Mouse (Mus musculus) kidney, adult 2 months (tissue): ENCODE results near the gene Gm20708. TPM values are rescaled to one million over a fixed set of nuclear protein-coding genes. Genes with fewer than 3 reads are reported as not detected.

Experiments
- DNase-seq: peaks from one replicate; pipeline ENCODE4 v3.0.0; 2021
- H3K27ac ChIP-seq: fragments of 200-500 bp; 2 replicates; pipeline ENCODE4 v1.5.1; 2012; ENCODE audit warnings: low read depth, low read length, control low read depth, inconsistent platforms; ENCODE audit not compliant: insufficient read depth
- H3K27me3 ChIP-seq: fragments of 200-500 bp; replicated peaks from 2 replicates; pipeline ENCODE4 v1.6.1; 2012; ENCODE audit warnings: mild to moderate bottlenecking, moderate library complexity, low read length, inconsistent platforms; ENCODE audit not compliant: control insufficient read depth, insufficient read depth
- H3K36me3 ChIP-seq: fragments of 200-500 bp; 2 replicates; pipeline ENCODE4 v1.6.1; 2012; ENCODE audit warnings: mild to moderate bottlenecking, moderate library complexity, low read length, inconsistent platforms; ENCODE audit not compliant: control insufficient read depth, insufficient read depth
- H3K4me1 ChIP-seq: fragments of 200-500 bp; 2 replicates; pipeline ENCODE4 v1.6.1; 2011; ENCODE audit warnings: low read length; ENCODE audit not compliant: control insufficient read depth, insufficient read depth
- H3K4me3 ChIP-seq: fragments of 200-500 bp; 2 replicates; pipeline ENCODE4 v1.5.1; 2011; ENCODE audit warnings: mild to moderate bottlenecking, low read depth, low read length, control low read depth; ENCODE audit not compliant: insufficient read depth
- CTCF ChIP-seq: fragments of 200-500 bp; conservative IDR thresholded peaks from 2 replicates; pipeline ENCODE4 v1.5.1; 2011; ENCODE audit warnings: low read depth, mild to moderate bottlenecking, control low read depth, low read length, moderate library complexity, mixed read lengths; ENCODE audit not compliant: insufficient read depth, insufficient read length
- POLR2A ChIP-seq: fragments of 200-500 bp; IDR thresholded peaks from one replicate; pipeline ENCODE4 v1.6.1; 2011; ENCODE audit warnings: low read depth, low read length, control low read depth
- WGBS: fragments of 180-500 bp; shearing (Covaris S2); methylation state at CpG from one replicate; pipeline ENCODE4 v1.1.7; 2018; 5-methylcytosine and 5-hydroxymethylcytosine counted together
- polyA plus RNA-seq: library from polyadenylated mRNA; depleted of rRNA; stranded (reverse); fragments of >200 nt; gene quantifications from 2 replicates; pipeline ENCODE4 v1.2.3, GENCODE M21; 2012

Gene Gm20708
- polyA plus RNA-seq, 1 experiment, result 0.22 TPM

- no peak overlapping the region for H3K4me3 ChIP-seq
- TF ChIP-seq POLR2A, result no peak
- no peak for TF ChIP-seq CTCF
- H3K4me1 ChIP-seq, result no peaks in the 10 kb centered on the region
- H3K36me3 ChIP-seq, result no peaks in the 10 kb centered on the region
- H3K27me3 ChIP-seq, result no peaks in the 10 kb centered on the region
- H3K27ac ChIP-seq, result no peak overlapping the region
- no peak for DNase-seq
- 58% methylated on average over 2 of the region's 2 CpGs for WGBS
Measured at GRCm38 (mm10) chr11:117798160-117798541, 11.3 kb upstream of the Gm20708 start.

GRCm38 (mm10) chr11:117799174-117799573 lies 10.3 kb upstream of the Gm20708 start:
- Histone ChIP-seq H3K4me3 (no peak overlapping the region), H3K27ac (no peak overlapping the region), H3K4me1 (no peaks in the 10 kb centered on the region), H3K36me3 (no peaks in the 10 kb centered on the region), H3K27me3 (no peaks in the 10 kb centered on the region)
- TF ChIP-seq POLR2A, result no peak
- no peak for TF ChIP-seq CTCF
- no peak for DNase-seq
- 75% methylated on average over 5 of the region's 5 CpGs for WGBS

GRCm38 (mm10) chr11:117800038-117800437 lies 9.4 kb upstream of the Gm20708 start:
- Histone ChIP-seq H3K4me3 (no peak overlapping the region), H3K4me1 (no peaks in the 10 kb centered on the region), H3K36me3 (no peaks in the 10 kb centered on the region), H3K27me3 (no peaks in the 10 kb centered on the region), H3K27ac (no peak overlapping the region)
- 86% methylated on average over 7 of the region's 7 CpGs for WGBS
- no peak for DNase-seq
- TF ChIP-seq POLR2A, result no peak
- TF ChIP-seq CTCF, result no peak

- TF ChIP-seq CTCF (no peak), POLR2A (no peak)
- H3K27me3 ChIP-seq, result no peaks in the 10 kb centered on the region
- no peaks in the 10 kb centered on the region for H3K36me3 ChIP-seq
- H3K4me1 ChIP-seq, result no peaks in the 10 kb centered on the region
- no peak overlapping the region for H3K4me3 ChIP-seq
- DNase-seq, result no peak
- WGBS, result 75% methylated on average over 7 of the region's 7 CpGs
- no peak overlapping the region for H3K27ac ChIP-seq
Measured at GRCm38 (mm10) chr11:117801650-117802049, 7.8 kb upstream of the Gm20708 start.

GRCm38 (mm10) chr11:117803166-117803688 lies 6.2 kb upstream of the Gm20708 start:
- DNase-seq, result no peak
- no peak overlapping the region for H3K27ac ChIP-seq
- no peaks in the 10 kb centered on the region for H3K36me3 ChIP-seq
- H3K4me1 ChIP-seq, result no peaks in the 10 kb centered on the region
- no peak overlapping the region for H3K4me3 ChIP-seq
- TF ChIP-seq POLR2A (no peak), CTCF (no peak)
- WGBS, result 74% methylated on average over 3 of the region's 3 CpGs
- no peaks in the 10 kb centered on the region for H3K27me3 ChIP-seq

- Histone ChIP-seq H3K27ac (no peak overlapping the region), H3K27me3 (no peaks in the 10 kb centered on the region), H3K4me1 (peaks cover 13% of the 10 kb centered on the region; the same call in 1 of the 2 replicates), H3K36me3 (no peaks in the 10 kb centered on the region), H3K4me3 (no peak overlapping the region)
- no peak for TF ChIP-seq POLR2A
- no peak for TF ChIP-seq CTCF
- no peak for DNase-seq
- 96% methylated on average over 6 of the region's 6 CpGs for WGBS
Measured at GRCm38 (mm10) chr11:117806781-117807180, 2.7 kb upstream of the Gm20708 start.

- no peak for TF ChIP-seq POLR2A
- TF ChIP-seq CTCF, result peak; percentile 60
- Histone ChIP-seq H3K27ac (peak overlapping the region; percentile 43), H3K4me3 (peak overlapping the region; percentile 68), H3K4me1 (peaks cover 13% of the 10 kb centered on the region; the same call in 1 of the 2 replicates), H3K27me3 (no peaks in the 10 kb centered on the region), H3K36me3 (no peaks in the 10 kb centered on the region)
- peak; percentile 96 for DNase-seq
- WGBS, result under 1% methylated on average over 21 of the region's 21 CpGs
Measured at GRCm38 (mm10) chr11:117810401-117811046, 1.1 kb downstream of the Gm20708 start.
